Mouse (Mus musculus) left cerebral cortex, adult 11 months (tissue): ENCODE data around the gene Hbp1.

Experiments used
- DNase-seq: peaks from one replicate; pipeline ENCODE4 v3.0.0; 2022; ENCODE audit warnings: low spot score

Hbp1 gene

GRCm38 (mm10) chr12:31949759-31950658, at the start of gene Hbp1:
Gene Hbp1 (minus strand): TSS chr12:31950535.
- peak; percentile 100 for DNase-seq

GRCm38 (mm10) chr12:31998706-31999105, 48.4 kb upstream of the Hbp1 start:
- no peak for DNase-seq

DNA sequence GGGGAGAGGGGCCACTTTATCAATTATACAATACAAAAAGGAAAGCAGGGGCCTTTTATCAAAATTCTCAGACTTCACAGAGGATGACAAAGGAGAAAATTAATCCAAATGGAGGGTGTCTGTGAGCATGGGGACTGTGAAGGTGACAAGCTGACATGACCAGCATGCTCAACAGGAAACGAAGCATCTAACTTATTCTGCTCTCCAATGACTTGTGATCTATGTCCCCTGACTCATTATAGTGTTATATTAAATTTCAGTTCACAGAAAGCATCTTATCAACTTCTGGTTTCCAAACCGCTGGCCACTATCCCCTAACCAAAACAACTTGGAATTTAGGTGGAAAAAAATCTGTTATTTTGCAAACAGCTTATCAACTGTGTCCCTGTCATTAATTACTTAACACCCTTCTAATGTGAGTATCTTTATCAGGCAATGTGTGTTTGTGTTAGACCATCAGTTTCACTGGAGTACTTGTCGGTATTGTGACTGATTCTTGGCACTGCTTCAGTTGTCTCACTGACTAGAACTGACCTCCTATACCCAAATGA, 47.1 kb upstream of the Hbp1 start:
- no peak for DNase-seq

GRCm38 (mm10) chr12:31996877-31997276, 46.5 kb upstream of the Hbp1 start:
- no peak for DNase-seq

- no peak for DNase-seq
Observed at GRCm38 (mm10) chr12:31990575-31990974, 40.2 kb upstream of the Hbp1 start.

DNA sequence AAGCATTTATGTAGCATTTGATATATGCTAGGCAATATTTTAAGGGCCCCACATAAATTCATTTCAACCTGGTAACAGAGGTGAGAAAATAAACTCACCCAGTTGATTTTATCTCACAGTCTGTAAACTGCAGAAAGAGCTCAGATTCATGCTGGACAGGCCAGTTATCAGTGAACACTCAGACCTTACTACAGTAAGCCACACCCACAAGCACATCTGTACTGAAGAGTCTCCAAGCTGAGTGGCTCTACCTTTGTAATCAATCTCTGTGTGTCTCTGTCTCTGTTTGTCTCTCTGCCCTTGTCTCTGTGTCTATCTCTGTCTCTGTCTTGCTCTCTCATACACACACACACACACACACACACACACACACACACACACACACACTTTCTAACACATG, 39.4 kb upstream of the Hbp1 start:
- DNase-seq, result no peak

- DNase-seq, result no peak
Observed at GRCm38 (mm10) chr12:31986463-31986862, 36.1 kb upstream of the Hbp1 start.

DNA sequence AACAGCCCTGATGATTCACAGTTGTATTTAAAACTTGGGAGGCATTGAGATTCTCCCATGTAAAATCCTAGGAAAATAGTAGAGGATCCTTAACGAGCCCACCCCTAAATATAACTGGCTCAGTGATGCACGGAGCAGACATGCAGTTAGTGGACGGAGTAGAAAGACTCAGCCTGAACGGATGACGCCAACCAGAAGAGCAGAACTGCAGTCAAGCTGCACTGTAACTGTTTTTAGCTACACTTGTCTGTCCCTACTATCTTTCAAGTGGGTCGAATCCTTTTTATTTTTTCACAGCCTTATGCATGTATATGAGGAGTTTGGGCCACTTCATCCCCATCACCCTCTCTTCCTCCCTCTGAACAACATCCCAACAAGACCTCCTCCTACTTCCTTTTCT, 35.4 kb upstream of the Hbp1 start:
- DNase-seq, result no peak

GRCm38 (mm10) chr12:31984664-31985063, 34.3 kb upstream of the Hbp1 start:
- DNase-seq, result no peak

GRCm38 (mm10) chr12:31984206-31984605, 33.9 kb upstream of the Hbp1 start:
- no peak for DNase-seq

GRCm38 (mm10) chr12:31983769-31984168, 33.4 kb upstream of the Hbp1 start:
- no peak for DNase-seq

- DNase-seq, result no peak
Observed at GRCm38 (mm10) chr12:31983238-31983637, 32.9 kb upstream of the Hbp1 start.

DNA sequence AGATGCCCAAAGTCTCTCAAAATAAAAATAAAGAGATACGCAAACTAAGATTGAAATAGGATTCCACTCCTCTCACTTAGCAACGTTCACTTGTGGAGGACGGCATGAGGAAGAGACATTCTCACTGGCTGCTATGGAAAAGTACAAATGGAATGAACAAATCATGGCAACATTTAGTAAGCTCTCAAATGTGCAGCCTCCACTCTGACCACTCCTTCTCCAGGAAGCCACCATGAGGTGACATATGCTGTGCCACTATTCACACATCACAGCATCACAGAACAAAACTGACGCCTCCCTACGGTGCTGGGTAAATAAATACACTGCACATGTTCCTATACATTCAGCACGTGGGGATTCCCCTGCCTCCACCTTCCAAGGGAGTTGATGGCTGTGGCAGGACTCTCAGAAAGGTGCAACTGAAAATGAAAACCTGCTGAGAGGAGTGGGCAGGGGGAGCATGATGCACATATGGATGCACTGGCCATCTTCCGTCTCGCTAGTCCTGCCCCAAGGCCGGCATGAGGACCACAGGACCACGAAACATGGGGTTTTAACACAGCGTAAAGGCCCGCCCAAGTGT, 27.4 kb upstream of the Hbp1 start:
- DNase-seq, result no peak

DNA sequence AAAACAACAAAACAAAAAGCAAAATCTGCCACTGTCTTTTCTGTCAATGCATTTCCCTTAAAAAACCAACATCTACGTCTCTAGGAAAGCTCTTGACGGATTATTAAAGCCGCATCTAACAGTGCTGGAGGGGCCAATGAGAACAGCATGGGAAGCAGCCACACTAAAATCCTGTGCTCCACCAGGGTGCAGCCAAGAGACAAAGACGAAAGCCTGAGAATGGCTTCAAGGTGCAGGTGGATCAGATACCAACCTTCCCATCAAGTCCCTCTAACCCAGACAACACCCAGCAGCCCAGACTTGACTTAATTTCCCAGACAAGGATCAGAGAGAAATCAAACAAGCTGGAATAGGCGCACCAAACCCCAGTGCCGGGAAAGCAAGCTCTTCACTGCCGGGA, 26.2 kb upstream of the Hbp1 start:
- DNase-seq, result no peak

- DNase-seq, result no peak
Observed at GRCm38 (mm10) chr12:31973473-31974172, 23.3 kb upstream of the Hbp1 start.

DNA sequence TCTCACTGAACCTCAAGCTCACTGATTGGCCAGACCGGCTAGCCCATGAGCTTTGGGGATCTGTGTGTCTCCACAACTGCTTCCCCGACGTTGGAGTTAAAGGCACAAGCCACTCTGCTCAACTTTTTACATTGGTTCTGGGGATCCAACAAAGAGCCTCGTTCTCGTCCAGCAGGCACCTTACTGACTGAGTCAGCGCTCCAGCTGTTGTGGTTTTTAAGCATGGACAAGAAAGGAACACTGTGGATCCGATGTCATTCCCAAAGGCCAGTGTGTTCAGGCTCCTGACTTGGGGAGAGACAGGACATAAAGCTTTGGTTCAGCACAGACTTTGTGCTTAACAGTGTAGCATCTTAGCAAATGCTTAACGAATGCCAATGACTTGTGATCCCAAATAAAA, 21.2 kb upstream of the Hbp1 start:
- no peak for DNase-seq

- no peak for DNase-seq
Observed at GRCm38 (mm10) chr12:31969111-31969510, 18.8 kb upstream of the Hbp1 start.

- no peak for DNase-seq
Observed at GRCm38 (mm10) chr12:31967536-31967935, 17.2 kb upstream of the Hbp1 start.

- DNase-seq, result no peak
Observed at GRCm38 (mm10) chr12:31966405-31966804, 16.1 kb upstream of the Hbp1 start.

DNA sequence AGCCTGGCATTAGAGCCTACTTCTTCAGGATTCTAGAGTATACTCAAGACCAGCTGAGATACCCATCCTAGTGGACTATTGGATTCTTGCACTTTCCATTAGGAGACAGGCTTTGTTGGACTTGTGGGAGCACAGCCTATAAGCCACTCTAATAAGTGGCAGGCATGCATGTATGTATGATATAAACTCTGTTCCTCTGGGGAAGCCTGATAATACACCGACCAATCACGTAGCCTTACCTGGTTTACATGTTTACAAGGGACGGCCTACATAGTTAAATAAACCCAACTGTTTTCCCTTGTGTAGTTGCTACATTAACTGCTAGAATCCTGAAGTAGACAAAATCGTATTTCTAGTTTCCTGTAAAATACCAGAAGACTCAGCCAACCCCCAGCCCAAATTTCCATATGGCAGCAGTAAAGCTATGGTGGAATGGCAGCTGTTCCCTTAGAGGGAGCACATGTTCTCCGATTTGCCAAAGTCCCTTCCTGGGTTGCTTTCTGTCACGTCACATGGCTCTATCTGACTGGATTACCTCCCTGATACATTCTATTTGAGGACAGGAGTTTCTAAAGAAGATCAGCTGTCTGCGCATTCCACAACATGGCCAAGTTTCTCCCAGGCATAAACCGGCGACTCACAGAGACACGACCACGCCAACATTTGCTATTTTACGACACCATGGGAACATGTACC, 15.3 kb upstream of the Hbp1 start:
- no peak for DNase-seq

DNA sequence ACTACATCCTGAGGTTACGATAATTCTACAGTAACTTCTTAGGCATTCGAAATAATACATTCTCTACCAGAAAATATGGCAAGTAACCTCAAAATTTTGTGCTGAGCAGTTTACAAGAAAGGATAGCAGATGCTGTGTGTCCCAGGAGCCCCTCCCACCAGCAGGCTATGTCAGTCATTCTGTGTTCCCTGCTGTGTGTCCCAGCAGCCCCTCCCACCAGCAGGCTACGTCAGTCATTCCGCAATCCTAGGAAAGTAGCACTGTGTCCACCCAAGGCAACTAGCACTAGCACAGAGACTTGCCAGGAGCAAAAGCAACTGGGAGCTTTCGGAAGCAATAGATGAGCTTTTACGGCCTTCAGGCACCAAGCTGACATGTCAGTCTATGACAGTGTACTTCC, 13.7 kb upstream of the Hbp1 start:
- no peak for DNase-seq

- no peak for DNase-seq
Observed at GRCm38 (mm10) chr12:31955843-31956242, 5.5 kb upstream of the Hbp1 start.
